Mouse (Mus musculus) heart, postnatal 14 days (tissue): ENCODE results near the gene Crip3. TPM values are rescaled to one million over a fixed set of nuclear protein-coding genes. Genes with fewer than 3 reads are reported as not detected.

Experiments used
- DNase-seq, 2 experiments: peaks; one replicate each; pipeline ENCODE4 v3.0.0; 2021 to 2022
- intact Hi-C: fragments of 180-260 bp; cut with DNase I; formaldehyde crosslinking; loops from one replicate; pipeline ENCODE4 v1.15.1; 2025
- long read RNA-seq, 2 experiments: library from polyadenylated mRNA; stranded (forward); transcript quantifications; one replicate each; pipeline ENCODE4 v2.0.0; 2021
- total RNA-seq, 2 experiments: library from RNA; stranded (reverse); gene quantifications; 2 replicates each; pipeline ENCODE4 v1.2.3; 2021

Crip3 gene
- total RNA-seq, result 1 to 10 TPM in 1 of 2 experiments, under 1 TPM in 1; 0.79 to 2.3 TPM
- long read RNA-seq, experiment 1, partial matches to known transcripts, result 0 of 4 reads
- long read RNA-seq, experiment 1, other reads (novel, unspliced or antisense), result 4 of 4 reads
- long read RNA-seq, experiment 2, result 0 reads

GRCm38 (mm10) chr17:46428761-46429414 is at the start of gene Crip3:
Gene Crip3, plus strand, starts transcription at chr17:46428926.
- no peak for DNase-seq
- intact Hi-C loops, result no loop called here

GRCm38 (mm10) chr17:46383294-46384060 is 45.2 kb upstream of the Crip3 start, which contains the start of gene Zfp318:
Gene Zfp318, plus strand, starts transcription at chr17:46383731.
- DNase-seq, result peak; percentile 98
- intact Hi-C loops, result loop anchor here (5.0 to 10.0 kb wide), 2 partner anchors 136 to 819 kb away; partner anchors contain the start of genes Polr1c, Slc35b2 and Yipf3

- intact Hi-C loops, result loop anchor here (5.0 to 10.0 kb wide), 2 partner anchors 137 to 819 kb away; partner anchors contain the start of genes Polr1c, Slc35b2 and Yipf3
- DNase-seq, result peak in 1 of 2 experiments; percentile 34
Observed at GRCm38 (mm10) chr17:46384061-46384801, 44.5 kb upstream of the Crip3 start.

- no peak for DNase-seq
- intact Hi-C loops, result loop anchor here (5.0 to 10.0 kb wide), 2 partner anchors 121 to 823 kb away; partner anchors contain the start of gene Slc35b2
Observed at GRCm38 (mm10) chr17:46388200-46388599, 40.5 kb upstream of the Crip3 start.

GRCm38 (mm10) chr17:46393012-46393411 is 35.7 kb upstream of the Crip3 start:
- peak; percentile 18 to 45 for DNase-seq
- intact Hi-C loops, result no loop called here

DNA sequence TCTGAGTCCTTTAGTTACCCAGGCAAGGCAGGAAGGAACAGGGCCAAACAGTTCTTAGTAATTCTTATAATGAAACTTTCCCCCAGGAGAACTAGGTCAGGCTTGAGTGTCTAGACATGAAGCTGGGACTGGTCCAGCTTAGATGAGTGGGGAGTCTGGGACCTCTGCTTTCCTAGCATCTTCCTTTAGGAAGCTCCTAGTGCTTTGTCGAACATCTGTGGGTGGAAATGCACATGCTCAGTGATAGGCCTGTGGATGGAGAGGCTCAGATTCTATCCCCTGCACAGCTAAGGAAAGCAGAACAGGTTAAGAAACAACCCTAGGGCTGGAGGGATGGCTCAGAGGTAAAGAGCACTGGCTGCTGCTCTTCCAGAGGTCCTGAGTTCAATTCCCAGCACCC is 34.1 kb upstream of the Crip3 start:
- DNase-seq, result no peak
- intact Hi-C loops, result no loop called here

GRCm38 (mm10) chr17:46408478-46408877 is 20.2 kb upstream of the Crip3 start:
- intact Hi-C loops, result no loop called here
- no peak for DNase-seq

GRCm38 (mm10) chr17:46418628-46419027 is 10.1 kb upstream of the Crip3 start:
- peak; percentile 32 to 56 for DNase-seq
- intact Hi-C loops, result no loop called here

- intact Hi-C loops, result no loop called here
Observed at GRCm38 (mm10) chr17:46419717-46420116, 9.0 kb upstream of the Crip3 start.

GRCm38 (mm10) chr17:46426496-46426895 is 2.2 kb upstream of the Crip3 start:
- intact Hi-C loops, result no loop called here
- DNase-seq, result no peak

More at GRCm38 (mm10) chr17:46419717-46420116, 9.0 kb upstream of the Crip3 start:
- DNase-seq, result no peak

- peak in 1 of 2 experiments; percentile 27 for DNase-seq
- intact Hi-C loops, result no loop called here
Observed at GRCm38 (mm10) chr17:46433627-46434026, 4.9 kb downstream of the Crip3 start.

DNA sequence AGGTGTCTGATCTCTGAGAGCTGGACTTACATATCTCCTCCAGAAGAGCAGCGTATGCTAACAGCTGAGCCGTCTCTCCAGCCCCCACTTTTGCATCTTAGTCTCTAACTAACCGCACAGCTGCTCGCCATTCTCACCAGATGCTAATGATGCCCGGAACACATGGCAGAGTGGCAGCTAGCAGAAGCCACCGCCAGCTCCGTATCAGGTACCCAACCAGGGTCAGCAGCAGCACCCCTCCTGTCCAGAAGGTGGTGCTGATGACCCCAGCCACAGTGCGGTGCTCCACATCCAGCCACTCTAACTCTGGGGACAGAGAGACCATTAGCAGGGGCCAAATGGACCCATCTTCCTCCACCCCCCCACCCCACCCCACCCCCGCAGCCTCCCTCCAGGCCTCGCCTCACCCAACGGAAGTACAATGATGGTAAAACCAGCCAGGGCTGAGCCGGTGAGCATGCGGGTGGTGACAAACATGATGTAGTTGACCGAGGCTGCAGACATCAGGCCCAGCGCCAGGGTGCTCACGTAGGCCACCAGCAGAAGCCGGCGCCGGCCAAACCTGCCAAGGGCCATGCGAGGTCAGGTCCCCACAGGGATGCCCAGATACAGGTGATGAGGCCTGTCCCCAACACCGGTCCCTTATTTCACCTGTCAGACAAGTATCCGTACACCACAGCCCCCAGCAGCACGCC is 8.1 kb downstream of the Crip3 start:
- peak in 1 of 2 experiments; percentile 60 for DNase-seq
- intact Hi-C loops, result loop anchor here (2.0 kb wide), 1 partner anchor 74 kb away; no protein-coding TSS in a partner anchor

GRCm38 (mm10) chr17:46438298-46438873 is 9.7 kb downstream of the Crip3 start, which contains the start of gene Slc22a7:
Gene Slc22a7, minus strand, starts transcription at chr17:46438457.
- no peak for DNase-seq
- intact Hi-C loops, result no loop called here

- DNase-seq, result no peak
- intact Hi-C loops, result no loop called here
Observed at GRCm38 (mm10) chr17:46439176-46439575, 10.4 kb downstream of the Crip3 start.

DNA sequence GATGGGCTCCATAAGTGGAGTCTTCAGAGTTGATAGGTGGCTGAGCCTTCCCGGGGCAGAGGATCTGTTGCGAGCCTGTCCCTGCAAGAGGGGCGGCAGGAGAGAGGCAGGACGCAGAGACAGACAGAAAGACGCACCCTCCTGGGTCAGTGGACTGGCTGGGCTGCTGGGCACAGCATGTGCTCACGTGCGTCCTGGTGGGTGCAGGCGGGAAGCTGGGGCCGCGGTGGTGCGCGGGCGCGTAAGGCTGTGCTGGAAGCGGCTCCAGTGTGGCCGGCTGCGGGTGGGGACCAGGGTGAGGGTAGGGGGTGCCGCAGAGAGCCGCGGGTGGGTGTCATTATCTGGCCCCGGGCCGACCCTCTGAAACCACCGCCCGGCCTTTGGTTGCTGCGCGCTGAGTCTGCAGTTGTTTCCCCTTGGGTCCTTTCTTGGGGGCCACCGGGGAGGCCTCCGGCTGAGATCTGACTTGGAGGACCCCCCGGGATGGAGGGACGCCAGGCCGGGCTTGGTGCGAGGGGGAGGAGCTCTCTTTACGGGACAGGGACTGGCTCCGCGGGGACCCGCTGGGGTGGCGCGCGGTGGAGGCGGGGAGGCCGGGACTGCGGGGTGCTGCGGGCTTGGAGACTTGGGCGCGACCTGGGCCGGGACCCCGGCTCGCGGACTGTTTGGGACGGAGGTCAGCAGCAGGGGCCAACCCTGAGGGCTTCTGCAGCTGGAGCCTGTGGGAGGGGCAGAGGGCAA is 16.3 kb downstream of the Crip3 start:
- intact Hi-C loops, result no loop called here
- no peak for DNase-seq

- intact Hi-C loops, result no loop called here
- DNase-seq, result no peak
Observed at GRCm38 (mm10) chr17:46446264-46446663, 17.5 kb downstream of the Crip3 start.

DNA sequence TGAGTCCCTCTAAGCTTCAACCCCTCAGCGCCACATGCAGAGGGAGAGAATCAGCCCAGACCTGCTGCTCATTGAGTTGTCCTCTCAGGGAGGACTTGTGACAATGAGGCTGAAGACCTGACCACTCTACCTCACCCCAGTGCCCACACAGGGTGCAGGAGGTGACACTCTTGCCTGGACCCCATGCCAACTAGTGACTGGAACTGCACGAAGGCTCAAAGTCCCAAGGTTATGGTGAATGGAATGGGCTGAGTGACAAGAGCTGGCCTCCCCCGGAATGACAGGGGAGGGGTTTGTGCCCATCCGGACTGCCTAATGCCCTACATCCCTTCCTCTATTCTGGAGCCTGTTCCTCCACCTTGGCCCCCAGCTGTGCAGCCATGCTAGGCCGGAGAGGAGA is 24.0 kb downstream of the Crip3 start:
- no peak for DNase-seq
- intact Hi-C loops, result loop anchor here (5.0 kb wide), 1 partner anchor 40 kb away; no protein-coding TSS in a partner anchor

DNA sequence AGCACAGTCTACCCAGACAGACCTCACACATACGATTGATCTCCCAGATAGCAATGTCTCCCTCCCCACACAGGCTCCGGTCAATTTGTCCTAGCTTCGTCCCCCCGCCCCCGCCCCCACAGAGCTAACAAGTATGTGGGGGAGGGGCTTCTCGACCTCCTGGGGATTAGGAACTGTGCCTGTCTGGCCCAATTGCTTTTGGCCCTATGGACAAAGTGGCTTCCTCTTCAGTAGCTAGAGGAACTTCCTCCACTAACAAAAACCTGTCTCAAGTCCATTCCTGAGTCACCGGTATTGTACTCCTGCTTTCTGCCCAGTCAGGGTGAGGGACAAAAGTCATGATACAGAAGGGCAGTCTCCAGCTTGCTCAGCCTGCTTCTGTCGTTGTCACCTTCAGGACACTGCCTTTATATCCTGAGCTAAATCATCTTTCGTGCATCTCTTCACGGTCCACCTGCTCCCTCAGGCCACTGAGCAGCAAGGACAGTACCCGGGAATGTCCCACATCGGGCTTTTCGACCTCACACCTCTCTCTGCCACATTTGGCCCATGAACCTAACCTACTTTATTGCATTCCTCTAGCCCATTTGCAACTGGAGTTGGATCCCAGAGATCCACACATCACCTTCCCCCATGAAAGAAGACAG is 24.7 kb downstream of the Crip3 start:
- intact Hi-C loops, result loop anchor here (5.0 kb wide), 1 partner anchor 39 kb away; no protein-coding TSS in a partner anchor
- DNase-seq, result no peak
